1 mouse cellular context compared by ENCODE assay signal in genomic region chr6:134614723-134615648, GRCm38 (mm10).
A peak's percentile ranks its signal among the peaks of the same experiment; 100 is the strongest.
TF ChIP-seq lines count a peak whose summit lies in the region.

No protein-coding gene starts in this region.

TF ChIP-seq in MEL, 35 proteins besides CTCF, POLR2A, EP300 and RAD21 (continued from another document):
- no peak for TF ChIP-seq HCFC1 (IDR thresholded peaks at IDR 0.05; ENCODE audit: low read depth, low read length)
- TF ChIP-seq POLR2AphosphoS5 (IDR thresholded peaks at IDR 0.05; ENCODE audit: borderline replicate concordance, low read depth, low read length) = no peak
- no peak for TF ChIP-seq UBTF (IDR thresholded peaks at IDR 0.05; ENCODE audit: borderline replicate concordance, insufficient read depth, low read depth, low read length)
- peak; percentile 98 for TF ChIP-seq SMC3 (IDR thresholded peaks at IDR 0.05; ENCODE audit: low read depth, low read length)
- peak; percentile 100 for TF ChIP-seq ETS1 (IDR thresholded peaks at IDR 0.05; ENCODE audit: low read depth, low read length)
- TF ChIP-seq MAZ (IDR thresholded peaks at IDR 0.05; ENCODE audit: low read depth, low read length) = 0 out of 2 replicates have a peak, but pooled peaks have one; percentile 42
- peak; percentile 73 for TF ChIP-seq ZNF384 (IDR thresholded peaks at IDR 0.05; ENCODE audit: low read depth, low read length)
- TF ChIP-seq ZMIZ1 (IDR thresholded peaks at IDR 0.05; ENCODE audit: low read depth, low read length) = no peak
- TF ChIP-seq POLR2AphosphoS2 (IDR thresholded peaks at IDR 0.05; ENCODE audit: low read length) = no peak
- no peak for TF ChIP-seq MYB (IDR thresholded peaks at IDR 0.05; ENCODE audit: low read depth, low read length)
- 0 out of 2 replicates have a peak, but pooled peaks have one; percentile 7 for TF ChIP-seq RCOR1 (IDR thresholded peaks at IDR 0.05; ENCODE audit: low read depth, low read length)
- TF ChIP-seq TBP (IDR thresholded peaks at IDR 0.05; ENCODE audit: low read depth, low read length) = peak; percentile 46
- peak; percentile 89 for TF ChIP-seq ZC3H11A (IDR thresholded peaks at IDR 0.05; ENCODE audit: low read depth, low read length)
- TF ChIP-seq TCF12 (IDR thresholded peaks at IDR 0.05; ENCODE audit: low read depth, low read length) = peak; percentile 84
- no peak for TF ChIP-seq NRF1 (IDR thresholded peaks at IDR 0.05; ENCODE audit: insufficient read depth, low read depth, low read length, poor library complexity, severe bottlenecking)
- TF ChIP-seq MEF2A (IDR thresholded peaks at IDR 0.05; ENCODE audit: extremely low read depth, insufficient replicate concordance, low read depth, low read length, poor library complexity, severe bottlenecking) = no peak
- no peak for TF ChIP-seq JUND (IDR thresholded peaks at IDR 0.05; ENCODE audit: low read depth, low read length)
- TF ChIP-seq MAFK (IDR thresholded peaks at IDR 0.05; ENCODE audit: borderline replicate concordance, low read depth, low read length) = 0 out of 2 replicates have a peak, but pooled peaks have one; percentile 9
- TF ChIP-seq SIN3A (IDR thresholded peaks at IDR 0.05; ENCODE audit: low read length) = peak; percentile 88
- TF ChIP-seq CHD2 (IDR thresholded peaks at IDR 0.05; ENCODE audit: low read length) = no peak
- no peak for TF ChIP-seq CHD1 (IDR thresholded peaks at IDR 0.05; ENCODE audit: low read depth, low read length)
- TF ChIP-seq NELFE (IDR thresholded peaks at IDR 0.05; ENCODE audit: low read depth, low read length) = no peak
- no peak for TF ChIP-seq GABPA (IDR thresholded peaks at IDR 0.05; ENCODE audit: low read depth, low read length)
TF ChIP-seq in MEL: peak in this region for 16.
